Mouse (Mus musculus) liver, adult 2 months (tissue): ENCODE results near the gene Myo7a. TPM values are rescaled to one million over a fixed set of nuclear protein-coding genes. Genes with fewer than 3 reads are reported as not detected.

Experiments used
- DNase-seq: peaks from one replicate; pipeline ENCODE4 v3.0.0-alpha.2; 2011; ENCODE audit warnings: low read depth, low spot score; ENCODE audit errors: extremely low read depth
- H3K27ac ChIP-seq: fragments of 200-500 bp; replicated peaks from 2 replicates; pipeline ENCODE4 v1.5.1; 2012; ENCODE audit warnings: low read depth, mild to moderate bottlenecking, control low read depth, inconsistent platforms, low read length; ENCODE audit not compliant: insufficient read depth
- H3K27me3 ChIP-seq: fragments of 200-500 bp; 2 replicates; pipeline ENCODE4 v1.6.1; 2012; ENCODE audit warnings: mild to moderate bottlenecking, moderate library complexity, low read length, inconsistent platforms; ENCODE audit not compliant: control insufficient read depth, insufficient read depth
- H3K36me3 ChIP-seq: fragments of 200-500 bp; 2 replicates; pipeline ENCODE4 v1.6.1; 2012; ENCODE audit warnings: low read length, inconsistent platforms; ENCODE audit not compliant: control insufficient read depth, insufficient read depth
- H3K4me1 ChIP-seq: fragments of 200-500 bp; 2 replicates; pipeline ENCODE4 v1.6.1; 2011; ENCODE audit warnings: low read length; ENCODE audit not compliant: control insufficient read depth, insufficient read depth
- H3K4me3 ChIP-seq: fragments of 200-500 bp; 2 replicates; pipeline ENCODE4 v1.5.1; 2011; ENCODE audit warnings: low read depth, mild to moderate bottlenecking, control low read depth, low read length, moderate library complexity; ENCODE audit not compliant: insufficient read depth
- H3K79me2 ChIP-seq: fragments of 200-500 bp; 2 replicates; pipeline ENCODE4 v1.6.1; 2012; ENCODE audit warnings: inconsistent platforms, mild to moderate bottlenecking, low read length, moderate library complexity; ENCODE audit not compliant: control insufficient read depth, insufficient read depth
- H3K9ac ChIP-seq: fragments of 200-500 bp; 2 replicates; pipeline ENCODE4 v1.6.1; 2012; ENCODE audit warnings: low read depth, mild to moderate bottlenecking, control low read depth, inconsistent platforms, low read length
- CTCF ChIP-seq: fragments of 200-500 bp; IDR thresholded peaks from 2 replicates; pipeline ENCODE4 v1.5.1; 2011; ENCODE audit warnings: low read depth, low read length, control low read depth
- POLR2A ChIP-seq: fragments of 200-500 bp; IDR thresholded peaks from 2 replicates; pipeline ENCODE4 v1.6.1; 2011; ENCODE audit warnings: low read length, control low read depth; ENCODE audit not compliant: insufficient read depth; ENCODE audit errors: extremely low read depth
- WGBS: fragments of 180-500 bp; shearing (Covaris S2); methylation state at CpG from one replicate; pipeline ENCODE4 v1.1.7; 2018; 5-methylcytosine and 5-hydroxymethylcytosine counted together
- polyA plus RNA-seq: library from polyadenylated mRNA; depleted of rRNA; stranded (reverse); fragments of >200 nt; gene quantifications from 2 replicates; pipeline ENCODE4 v1.2.3, GENCODE M21; 2012
- total RNA-seq: library from RNA; depleted of rRNA; stranded (reverse); fragments of >200 nt; gene quantifications from 2 replicates; pipeline ENCODE4 v1.2.3, GENCODE M21; 2014

Myo7a gene
- total and polyA plus RNA-seq, 2 experiments = 7.0 to 11.0 TPM

- no peak for TF ChIP-seq CTCF
- no peak for TF ChIP-seq POLR2A
- Histone ChIP-seq H3K9ac (no peak overlapping the region), H3K27me3 (no peaks in the 10 kb centered on the region), H3K79me2 (no peaks in the 10 kb centered on the region), H3K27ac (peak overlapping the region; percentile 7; the same call in 1 of the 2 replicates), H3K4me1 (peaks cover 17% of the 10 kb centered on the region), H3K4me3 (no peak overlapping the region), H3K36me3 (no peaks in the 10 kb centered on the region)
- 29% methylated on average over 11 of the region's 11 CpGs for WGBS
- peak; percentile 69 for DNase-seq
Observed at GRCm38 (mm10) chr7:98117012-98117660, 2.2 kb downstream of the Myo7a start.

- H3K9ac ChIP-seq = no peak overlapping the region
- H3K79me2 ChIP-seq = no peaks in the 10 kb centered on the region
- no peak overlapping the region for H3K27ac ChIP-seq
- no peaks in the 10 kb centered on the region for H3K27me3 ChIP-seq
- no peaks in the 10 kb centered on the region for H3K36me3 ChIP-seq
- peaks cover 13% of the 10 kb centered on the region for H3K4me1 ChIP-seq
- 59% methylated on average over 6 of the region's 6 CpGs for WGBS
- no peak for TF ChIP-seq CTCF
- TF ChIP-seq POLR2A = no peak
- H3K4me3 ChIP-seq = no peak overlapping the region
- DNase-seq = no peak
Observed at GRCm38 (mm10) chr7:98114656-98115055, 4.7 kb downstream of the Myo7a start.

- H3K79me2 ChIP-seq = 0 out of 2 replicates have a peak, but pooled peaks cover under 1% of the 10 kb centered on the region
- no peak for DNase-seq
- no peaks in the 10 kb centered on the region for H3K36me3 ChIP-seq
- 62% methylated on average over 25 of the region's 25 CpGs for WGBS
- H3K27me3 ChIP-seq = no peaks in the 10 kb centered on the region
- no peak overlapping the region for H3K9ac ChIP-seq
- H3K4me1 ChIP-seq = peaks cover 4% of the 10 kb centered on the region
- TF ChIP-seq POLR2A = no peak
- no peak for TF ChIP-seq CTCF
- no peak overlapping the region for H3K27ac ChIP-seq
- H3K4me3 ChIP-seq = no peak overlapping the region
Observed at GRCm38 (mm10) chr7:98111233-98111632, 8.1 kb downstream of the Myo7a start.

GRCm38 (mm10) chr7:98109771-98110170, 9.6 kb downstream of the Myo7a start:
- Histone ChIP-seq H3K4me3 (no peak overlapping the region), H3K9ac (no peak overlapping the region), H3K79me2 (peaks cover 5% of the 10 kb centered on the region; the same call in 1 of the 2 replicates), H3K27me3 (no peaks in the 10 kb centered on the region), H3K27ac (no peak overlapping the region), H3K36me3 (no peaks in the 10 kb centered on the region), H3K4me1 (peaks cover 14% of the 10 kb centered on the region)
- TF ChIP-seq CTCF (no peak), POLR2A (no peak)
- no peak for DNase-seq
- WGBS = 66% methylated on average over 4 of the region's 4 CpGs

- H3K27me3 ChIP-seq = no peaks in the 10 kb centered on the region
- H3K9ac ChIP-seq = no peak overlapping the region
- H3K4me1 ChIP-seq = peaks cover 21% of the 10 kb centered on the region
- H3K4me3 ChIP-seq = no peak overlapping the region
- peaks cover 5% of the 10 kb centered on the region; the same call in 1 of the 2 replicates for H3K79me2 ChIP-seq
- no peak overlapping the region for H3K27ac ChIP-seq
- DNase-seq = no peak
- no peaks in the 10 kb centered on the region for H3K36me3 ChIP-seq
- WGBS = 80% methylated on average over 16 of the region's 16 CpGs
- TF ChIP-seq CTCF (no peak), POLR2A (no peak)
Observed at GRCm38 (mm10) chr7:98108636-98109430, 10.5 kb downstream of the Myo7a start.

- no peaks in the 10 kb centered on the region for H3K36me3 ChIP-seq
- H3K4me3 ChIP-seq = no peak overlapping the region
- peaks cover 28% of the 10 kb centered on the region for H3K4me1 ChIP-seq
- no peak for TF ChIP-seq CTCF
- TF ChIP-seq POLR2A = no peak
- no peak for DNase-seq
- H3K9ac ChIP-seq = peak overlapping the region; percentile 15; the same call in 1 of the 2 replicates
- peaks cover 5% of the 10 kb centered on the region; the same call in 1 of the 2 replicates for H3K79me2 ChIP-seq
- H3K27ac ChIP-seq = peak overlapping the region; percentile 94; the same call in 1 of the 2 replicates
- H3K27me3 ChIP-seq = no peaks in the 10 kb centered on the region
- WGBS = 62% methylated on average over 7 of the region's 7 CpGs
Observed at GRCm38 (mm10) chr7:98106272-98106671, 13.1 kb downstream of the Myo7a start.
